Mouse (Mus musculus) midbrain, postnatal 0 days (tissue): ENCODE data around the gene Sft2d1. TPM values are rescaled to one million over a fixed set of nuclear protein-coding genes. Genes with fewer than 3 reads are reported as not detected.

Source experiments
- ATAC-seq: fragments of 200-750 bp; cut with Nextera tagmentation; 2 replicates; pipeline ENCODE4 v1.8.0; 2017; ENCODE audit warnings: moderate number of reproducible peaks, mild to moderate bottlenecking, moderate TSS enrichment, moderate library complexity; ENCODE audit not compliant: low FRiP score
- DNase-seq: peaks from one replicate; pipeline ENCODE4 v3.0.0-alpha.2; 2015; ENCODE audit warnings: low spot score
- H3K27ac ChIP-seq: fragments of 300-500 bp; sonication (generic); 2 replicates; pipeline ENCODE4 v1.5.1; 2014; ENCODE audit warnings: low read depth, mild to moderate bottlenecking, low read length, mixed read lengths
- H3K27me3 ChIP-seq: fragments of 300-500 bp; sonication (generic); 2 replicates; pipeline ENCODE4 v1.6.1; 2014; ENCODE audit warnings: low read length, control low read depth, mixed read lengths; ENCODE audit not compliant: insufficient read depth
- H3K36me3 ChIP-seq: fragments of 300-500 bp; sonication (generic); 2 replicates; pipeline ENCODE4 v1.6.1; 2014; ENCODE audit warnings: low read length, control low read depth, mixed read lengths; ENCODE audit not compliant: insufficient read depth
- H3K4me1 ChIP-seq: fragments of 300-500 bp; sonication (generic); 2 replicates; pipeline ENCODE4 v1.6.1; 2014; ENCODE audit warnings: mild to moderate bottlenecking, control low read depth, antibody characterized with exemption, low read length, mixed read lengths; ENCODE audit not compliant: insufficient read depth
- H3K4me2 ChIP-seq: fragments of 300-500 bp; sonication (generic); 2 replicates; pipeline ENCODE4 v1.6.1; 2014; ENCODE audit warnings: low read depth, mild to moderate bottlenecking, low read length, mixed read lengths; ENCODE audit not compliant: poor library complexity, severe bottlenecking
- H3K4me3 ChIP-seq: fragments of 300-500 bp; sonication (generic); 2 replicates; pipeline ENCODE4 v1.5.1; 2014; ENCODE audit warnings: low read depth, mild to moderate bottlenecking, low read length, moderate library complexity
- H3K9ac ChIP-seq: fragments of 300-500 bp; sonication (generic); replicated peaks from 2 replicates; pipeline ENCODE4 v1.6.1; 2014; ENCODE audit warnings: mild to moderate bottlenecking, low read length, moderate library complexity, mixed read lengths; ENCODE audit not compliant: poor library complexity, severe bottlenecking
- H3K9me3 ChIP-seq: fragments of 300-500 bp; sonication (generic); 2 replicates; pipeline ENCODE4 v1.6.1; 2016; ENCODE audit warnings: low read length, control low read depth
- CTCF ChIP-seq: IDR thresholded peaks from 2 replicates; pipeline ENCODE4 v1.5.1; 2016; ENCODE audit warnings: antibody characterized with exemption, mild to moderate bottlenecking
- WGBS: fragments of 180-500 bp; shearing (Covaris S2); extraction: QIAGEN DNeasy Blood & Tissue Kit; methylation state at CpG from one replicate; pipeline ENCODE4 v1.1.7; 2014; 5-methylcytosine and 5-hydroxymethylcytosine counted together
- polyA plus RNA-seq: library from polyadenylated mRNA; unstranded; fragments of >200 nt; fragmentation: Nextera tagmentation; extraction: Ambion mirVana; gene quantifications from 2 replicates; pipeline ENCODE4 v1.2.1, GENCODE M21; 2015
- total RNA-seq: library from RNA; depleted of rRNA; stranded (reverse); fragments of >200 nt; gene quantifications from 2 replicates; pipeline ENCODE4 v1.2.3, GENCODE M21; 2014; rRNA removed

Sft2d1 gene
- total and polyA plus RNA-seq, 2 experiments from 2014 or later, result 130 to 221 TPM

DNA sequence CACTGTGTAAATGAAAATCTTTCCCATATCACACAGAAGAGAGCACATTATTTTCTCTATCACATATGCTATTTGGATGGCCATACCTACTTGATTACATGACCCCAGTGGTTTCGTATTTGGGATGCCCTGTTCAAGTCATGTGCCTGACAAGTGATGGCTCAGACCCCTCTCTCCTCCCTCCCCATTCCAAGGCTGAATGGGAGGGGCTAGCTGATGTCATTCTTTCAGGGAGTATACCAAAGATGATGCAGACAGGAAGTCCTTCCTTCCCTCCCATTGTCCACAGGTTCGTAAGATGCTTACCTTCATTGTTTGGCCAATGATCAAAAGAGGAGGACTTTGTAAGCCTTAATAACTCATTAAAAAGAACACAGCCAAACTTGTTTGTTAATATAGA is 58.3 kb downstream of the Sft2d1 start:
- no peak for TF ChIP-seq CTCF
- H3K4me2 ChIP-seq, result no peak overlapping the region
- no peaks in the 10 kb centered on the region for H3K36me3 ChIP-seq
- peaks cover 41% of the 10 kb centered on the region for H3K4me1 ChIP-seq
- no peak for ATAC-seq
- H3K27me3 ChIP-seq, result no peaks in the 10 kb centered on the region
- no peak overlapping the region for H3K4me3 ChIP-seq
- H3K9ac ChIP-seq, result no peak overlapping the region
- H3K9me3 ChIP-seq, result no peaks in the 10 kb centered on the region
- H3K27ac ChIP-seq, result peak overlapping the region; percentile 100
- 19% methylated on average over 2 of the region's 2 CpGs for WGBS
- peak; percentile 58 for DNase-seq

DNA sequence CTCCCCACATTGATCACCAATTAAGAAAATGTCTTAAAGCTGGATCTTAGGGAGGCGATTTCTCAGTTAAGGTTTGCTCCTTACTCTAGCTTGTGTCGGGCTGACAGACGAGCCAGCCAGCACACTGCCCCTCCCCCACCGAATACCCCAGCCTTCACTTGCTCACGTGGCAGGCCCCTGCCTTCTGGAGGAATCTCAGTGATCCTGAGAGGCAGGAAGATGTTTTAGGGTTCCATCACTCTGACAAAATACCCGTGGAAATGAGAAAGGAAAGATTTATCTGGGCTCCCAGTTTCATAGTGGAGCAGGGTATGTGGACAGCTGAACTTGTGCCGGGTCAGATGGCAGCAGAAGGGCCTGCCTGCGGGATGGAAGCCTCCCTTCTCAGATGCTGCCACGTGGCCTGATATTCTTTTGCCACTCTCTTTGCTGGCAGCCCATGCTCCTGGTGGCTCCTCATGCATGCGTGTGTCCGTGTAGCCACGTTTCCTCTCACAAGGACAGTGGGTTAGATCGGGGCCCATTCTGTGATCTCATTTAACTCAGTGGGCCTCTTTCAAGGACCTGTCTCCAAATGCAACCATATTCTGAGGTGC is 59.8 kb downstream of the Sft2d1 start:
- Histone ChIP-seq H3K9ac (no peak overlapping the region), H3K27me3 (no peaks in the 10 kb centered on the region), H3K36me3 (no peaks in the 10 kb centered on the region), H3K27ac (peak overlapping the region; percentile 93), H3K4me3 (no peak overlapping the region), H3K9me3 (no peaks in the 10 kb centered on the region), H3K4me1 (peaks cover 41% of the 10 kb centered on the region), H3K4me2 (no peak overlapping the region)
- DNase-seq (peak; percentile 54), ATAC-seq (no peak)
- 14% methylated on average over 13 of the region's 13 CpGs for WGBS
- TF ChIP-seq CTCF, result no peak

DNA sequence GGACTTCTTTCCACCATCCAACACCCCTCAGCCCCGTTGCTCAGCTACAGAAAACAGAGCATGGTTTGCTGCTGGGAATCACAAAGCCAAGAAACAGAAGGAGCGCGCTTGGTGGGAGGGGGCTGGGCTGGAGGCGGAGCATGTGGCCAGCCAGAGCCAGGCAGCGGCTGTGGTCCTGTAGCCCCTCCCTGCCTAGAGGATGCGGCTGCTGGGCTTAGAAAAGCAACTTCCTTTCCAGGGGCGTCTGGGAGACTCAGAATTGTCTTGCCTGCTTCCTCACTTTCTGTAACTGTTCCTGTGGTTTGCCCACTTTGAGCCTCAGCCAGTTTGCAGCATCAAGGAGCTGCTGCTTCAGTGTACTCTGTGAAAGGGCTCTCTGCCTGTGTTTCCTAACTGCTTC is 60.9 kb downstream of the Sft2d1 start:
- H3K36me3 ChIP-seq, result no peaks in the 10 kb centered on the region
- DNase-seq (peak; percentile 96), ATAC-seq (peak; percentile 75)
- no peak for TF ChIP-seq CTCF
- H3K9ac ChIP-seq, result peak overlapping the region; percentile 62
- H3K4me1 ChIP-seq, result peaks cover 35% of the 10 kb centered on the region
- no peaks in the 10 kb centered on the region for H3K9me3 ChIP-seq
- peak overlapping the region; percentile 30 for H3K4me3 ChIP-seq
- H3K27me3 ChIP-seq, result no peaks in the 10 kb centered on the region
- peak overlapping the region; percentile 53 for H3K4me2 ChIP-seq
- peak overlapping the region; percentile 93 for H3K27ac ChIP-seq
- WGBS, result 0% methylated on average over 7 of the region's 7 CpGs

DNA sequence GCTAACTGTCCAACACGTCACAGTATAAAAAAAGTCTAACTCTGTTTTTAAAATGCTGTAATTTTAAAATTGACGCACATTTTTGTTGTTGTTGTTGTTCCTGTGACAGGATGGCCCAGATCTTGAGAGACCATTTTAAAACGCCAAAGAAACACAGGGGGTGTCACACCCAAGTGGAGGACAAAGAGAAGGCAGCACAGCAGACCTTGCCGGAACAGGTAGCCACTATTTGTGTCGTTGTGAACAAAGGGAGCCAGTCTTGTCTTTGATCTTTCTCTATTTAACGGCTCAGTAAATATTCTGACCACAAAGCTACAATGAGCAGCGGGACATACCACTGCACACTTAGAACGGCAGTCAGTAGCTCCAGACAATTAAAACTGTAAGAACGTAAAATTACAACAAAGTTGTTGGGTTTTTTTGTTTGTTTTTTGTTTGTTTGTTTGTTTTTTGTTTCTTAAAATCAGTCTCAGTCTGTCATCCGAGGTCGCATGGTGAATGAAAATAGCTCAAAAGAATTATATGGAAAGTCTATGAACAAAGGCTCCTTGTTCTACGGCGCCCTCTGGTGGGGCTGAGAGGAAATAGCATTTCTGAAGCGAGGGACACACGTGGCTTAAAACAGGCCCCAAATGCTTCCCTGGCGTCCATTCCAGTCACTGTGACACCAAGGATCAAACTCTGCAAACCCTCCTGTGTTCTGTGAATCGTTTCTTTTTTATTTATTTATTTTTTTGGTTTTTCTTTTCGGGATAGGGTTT is 61.6 kb downstream of the Sft2d1 start:
- DNase-seq (peak; percentile 90), ATAC-seq (no peak)
- Histone ChIP-seq H3K9me3 (no peaks in the 10 kb centered on the region), H3K4me1 (peaks cover 30% of the 10 kb centered on the region), H3K4me3 (peak overlapping the region; percentile 30), H3K27ac (peak overlapping the region; percentile 93), H3K9ac (peak overlapping the region; percentile 62), H3K27me3 (no peaks in the 10 kb centered on the region), H3K36me3 (no peaks in the 10 kb centered on the region), H3K4me2 (peak overlapping the region; percentile 53)
- under 1% methylated on average over 18 of the region's 18 CpGs for WGBS
- TF ChIP-seq CTCF, result peak; percentile 97

Other genes with a start within 250 kb of the Sft2d1 start
- gene Gm49673, start 163.3 kb upstream of the Sft2d1 start, total RNA-seq, result 3.5 and 5.8 TPM in 2 replicates
- 0.48 TPM in 1 of 2 replicates, not detected in the other for gene Gm49673, start 163.3 kb upstream of the Sft2d1 start, polyA plus RNA-seq
- 12.9 and 17.4 TPM in 2 replicates for gene Rnaset2a, start 163.0 kb upstream of the Sft2d1 start, total RNA-seq
- 12.6 and 15.1 TPM in 2 replicates for gene Rnaset2a, start 163.0 kb upstream of the Sft2d1 start, polyA plus RNA-seq
- gene Fgfr1op, start 145.6 kb upstream of the Sft2d1 start, total RNA-seq, result 13.2 and 19.1 TPM in 2 replicates
- gene Fgfr1op, start 145.6 kb upstream of the Sft2d1 start, polyA plus RNA-seq, result 16.6 and 17.9 TPM in 2 replicates
- gene Ccr6, start 75.1 kb upstream of the Sft2d1 start, total RNA-seq, result not detected in 2 replicates
- gene Ccr6, start 75.1 kb upstream of the Sft2d1 start, polyA plus RNA-seq, result not detected in 2 replicates
- gene Mpc1, start 28.2 kb upstream of the Sft2d1 start, total RNA-seq, result 306 and 314 TPM in 2 replicates
- 494 and 535 TPM in 2 replicates for gene Mpc1, start 28.2 kb upstream of the Sft2d1 start, polyA plus RNA-seq
- 29.8 and 31.5 TPM in 2 replicates for gene Prr18, start 26.4 kb downstream of the Sft2d1 start, total RNA-seq
- gene Prr18, start 26.4 kb downstream of the Sft2d1 start, polyA plus RNA-seq, result 15.7 and 15.9 TPM in 2 replicates
- 0.38 and 2.1 TPM in 2 replicates for gene T2, start 44.9 kb downstream of the Sft2d1 start, total RNA-seq
- 0.81 and 0.90 TPM in 2 replicates for gene T2, start 44.9 kb downstream of the Sft2d1 start, polyA plus RNA-seq
- gene T, start 123.3 kb downstream of the Sft2d1 start, total RNA-seq, result 0.11 and 1.9 TPM in 2 replicates
- 0.25 and 0.35 TPM in 2 replicates for gene T, start 123.3 kb downstream of the Sft2d1 start, polyA plus RNA-seq
- 40.3 and 42.3 TPM in 2 replicates for gene Pde10a, start 214.3 kb downstream of the Sft2d1 start, total RNA-seq
- 7.8 and 8.6 TPM in 2 replicates for gene Pde10a, start 214.3 kb downstream of the Sft2d1 start, polyA plus RNA-seq